Mouse (Mus musculus) midbrain, embryonic 16.5 days (tissue): ENCODE measurements around the gene Creld2. TPM values are rescaled to one million over a fixed set of nuclear protein-coding genes. Genes with fewer than 3 reads are reported as not detected.

Source experiments
- ATAC-seq: fragments of 200-750 bp; cut with Nextera tagmentation; 2 replicates; pipeline ENCODE4 v1.8.0; 2017; ENCODE audit warnings: moderate TSS enrichment
- H3K27ac ChIP-seq: fragments of 300-500 bp; sonication (generic); 2 replicates; pipeline ENCODE4 v1.5.1; 2014; ENCODE audit warnings: mild to moderate bottlenecking, low read length, mixed read lengths
- H3K27me3 ChIP-seq: fragments of 300-500 bp; sonication (generic); 2 replicates; pipeline ENCODE4 v1.6.1; 2014; ENCODE audit warnings: low read depth, low read length, mixed read lengths; ENCODE audit not compliant: control insufficient read depth, insufficient read depth
- H3K36me3 ChIP-seq: fragments of 300-500 bp; sonication (generic); 2 replicates; pipeline ENCODE4 v1.6.1; 2014; ENCODE audit warnings: mild to moderate bottlenecking, low read length, moderate library complexity, mixed read lengths; ENCODE audit not compliant: control insufficient read depth, insufficient read depth
- H3K4me1 ChIP-seq: fragments of 300-500 bp; sonication (generic); 2 replicates; pipeline ENCODE4 v1.6.1; 2014; ENCODE audit warnings: mild to moderate bottlenecking, low read length, mixed read lengths; ENCODE audit not compliant: control insufficient read depth, insufficient read depth
- H3K4me2 ChIP-seq: fragments of 300-500 bp; sonication (generic); 2 replicates; pipeline ENCODE4 v1.6.1; 2014; ENCODE audit warnings: mild to moderate bottlenecking, low read length, mixed read lengths
- H3K4me3 ChIP-seq: fragments of 300-500 bp; sonication (generic); 2 replicates; pipeline ENCODE4 v1.5.1; 2014; ENCODE audit warnings: low read depth, mild to moderate bottlenecking, low read length, moderate library complexity, mixed read lengths
- H3K9ac ChIP-seq: fragments of 300-500 bp; sonication (generic); 2 replicates; pipeline ENCODE4 v1.6.1; 2014; ENCODE audit warnings: low read depth, low read length, mixed read lengths
- H3K9me3 ChIP-seq: fragments of 300-500 bp; sonication (generic); replicated peaks from 2 replicates; pipeline ENCODE4 v1.6.1; 2014; ENCODE audit warnings: mild to moderate bottlenecking, low read length, mixed read lengths; ENCODE audit not compliant: control insufficient read depth, poor library complexity, severe bottlenecking
- WGBS: fragments of 180-500 bp; shearing (Covaris S2); extraction: QIAGEN DNeasy Blood & Tissue Kit; methylation state at CpG from one replicate; pipeline ENCODE4 v1.1.7; 2014; 5-methylcytosine and 5-hydroxymethylcytosine counted together
- polyA plus RNA-seq: library from polyadenylated mRNA; unstranded; fragments of >200 nt; fragmentation: Nextera tagmentation; extraction: Ambion mirVana; gene quantifications from 2 replicates; pipeline ENCODE4 v1.2.1, GENCODE M21; 2015

Creld2 gene
- polyA plus RNA-seq, 1 experiment from 2014 or later: 60.6 TPM

- WGBS: under 1% methylated on average over 102 of the region's 107 CpGs
- H3K27ac ChIP-seq: peak within 1 kb of the TSS; percentile 99
- peak; percentile 90 for ATAC-seq
- no peaks in the 10 kb centered on the region for H3K9me3 ChIP-seq
- H3K27me3 ChIP-seq: no peaks in the 10 kb centered on the region
- peaks cover 14% of the 10 kb centered on the region for H3K36me3 ChIP-seq
- H3K9ac ChIP-seq: peak within 1 kb of the TSS; percentile 96
- H3K4me3 ChIP-seq: peak within 1 kb of the TSS; percentile 91
- peak within 1 kb of the TSS; percentile 94 for H3K4me2 ChIP-seq
- peaks cover 21% of the 10 kb centered on the region for H3K4me1 ChIP-seq
Measured at GRCm38 (mm10) chr15:88861772-88862622, 42.6 kb downstream of the Creld2 start, which contains the start of gene Pim3. Pim3 (plus strand) TSS chr15:88862186.

- peak overlapping the region; percentile 99 for H3K27ac ChIP-seq
- peaks cover 14% of the 10 kb centered on the region for H3K36me3 ChIP-seq
- under 1% methylated on average over 95 of the region's 98 CpGs for WGBS
- peak; percentile 14 for ATAC-seq
- H3K4me2 ChIP-seq: peak overlapping the region; percentile 94
- peaks cover 21% of the 10 kb centered on the region for H3K4me1 ChIP-seq
- H3K9ac ChIP-seq: peak overlapping the region; percentile 96
- H3K27me3 ChIP-seq: no peaks in the 10 kb centered on the region
- H3K9me3 ChIP-seq: no peaks in the 10 kb centered on the region
- H3K4me3 ChIP-seq: peak overlapping the region; percentile 91
Measured at GRCm38 (mm10) chr15:88862881-88863694, 43.6 kb downstream of the Creld2 start.

- H3K36me3 ChIP-seq: peaks cover 14% of the 10 kb centered on the region
- peak overlapping the region; percentile 99 for H3K27ac ChIP-seq
- peak overlapping the region; percentile 96 for H3K9ac ChIP-seq
- no peaks in the 10 kb centered on the region for H3K27me3 ChIP-seq
- ATAC-seq: peak; percentile 47
- 1% methylated on average over 32 of the region's 39 CpGs for WGBS
- peaks cover 21% of the 10 kb centered on the region for H3K4me1 ChIP-seq
- H3K4me2 ChIP-seq: peak overlapping the region; percentile 94
- peak overlapping the region; percentile 91 for H3K4me3 ChIP-seq
- H3K9me3 ChIP-seq: no peaks in the 10 kb centered on the region
Measured at GRCm38 (mm10) chr15:88863695-88864231, 44.3 kb downstream of the Creld2 start.

- H3K4me2 ChIP-seq: peak overlapping the region; percentile 94
- 40% methylated on average over 22 of the region's 22 CpGs for WGBS
Measured at GRCm38 (mm10) chr15:88864270-88865030, 45.0 kb downstream of the Creld2 start.

GRCm38 (mm10) chr15:88865061-88865460 is 45.6 kb downstream of the Creld2 start:
- Histone ChIP-seq H3K36me3 (peaks cover 14% of the 10 kb centered on the region), H3K27ac (no peak overlapping the region), H3K9ac (no peak overlapping the region), H3K27me3 (no peaks in the 10 kb centered on the region), H3K4me2 (peak overlapping the region; percentile 94), H3K9me3 (no peaks in the 10 kb centered on the region), H3K4me1 (peaks cover 21% of the 10 kb centered on the region), H3K4me3 (no peak overlapping the region)
- 94% methylated on average over 14 of the region's 14 CpGs for WGBS
- ATAC-seq: no peak

More at GRCm38 (mm10) chr15:88864270-88865030, 45.0 kb downstream of the Creld2 start:
- Histone ChIP-seq H3K36me3 (peaks cover 14% of the 10 kb centered on the region), H3K4me1 (peaks cover 21% of the 10 kb centered on the region), H3K27ac (peak overlapping the region; percentile 99), H3K9me3 (no peaks in the 10 kb centered on the region), H3K4me3 (peak overlapping the region; percentile 91), H3K9ac (peak overlapping the region; percentile 96), H3K27me3 (no peaks in the 10 kb centered on the region)
- peak; percentile 1 for ATAC-seq

GRCm38 (mm10) chr15:88865888-88866695 is 46.6 kb downstream of the Creld2 start:
- Histone ChIP-seq H3K9me3 (no peaks in the 10 kb centered on the region), H3K36me3 (peaks cover 14% of the 10 kb centered on the region), H3K9ac (no peak overlapping the region), H3K27me3 (no peaks in the 10 kb centered on the region), H3K4me3 (no peak overlapping the region), H3K4me2 (no peak overlapping the region), H3K4me1 (peaks cover 21% of the 10 kb centered on the region), H3K27ac (no peak overlapping the region)
- ATAC-seq: no peak
- 83% methylated on average over 4 of the region's 4 CpGs for WGBS

GRCm38 (mm10) chr15:88866934-88867356 is 47.5 kb downstream of the Creld2 start:
- Histone ChIP-seq H3K9me3 (no peaks in the 10 kb centered on the region), H3K9ac (no peak overlapping the region), H3K27me3 (no peaks in the 10 kb centered on the region), H3K36me3 (peaks cover 14% of the 10 kb centered on the region), H3K4me1 (peaks cover 19% of the 10 kb centered on the region), H3K4me3 (no peak overlapping the region), H3K4me2 (no peak overlapping the region), H3K27ac (no peak overlapping the region)
- WGBS: 62% methylated on average over 7 of the region's 7 CpGs
- ATAC-seq: no peak
